Mouse (Mus musculus) small intestine, adult 2 months (tissue): ENCODE measurements around the gene Hykk. TPM values are rescaled to one million over a fixed set of nuclear protein-coding genes. Genes with fewer than 3 reads are reported as not detected.

Experiments
- H3K27ac ChIP-seq: fragments of 200-500 bp; 2 replicates; pipeline ENCODE4 v1.5.1; 2012; ENCODE audit warnings: low read depth, low read length, control low read depth, inconsistent platforms; ENCODE audit not compliant: insufficient read depth
- H3K27me3 ChIP-seq: fragments of 200-500 bp; 2 replicates; pipeline ENCODE4 v1.6.1; 2012; ENCODE audit warnings: mild to moderate bottlenecking, moderate library complexity, low read length, inconsistent platforms; ENCODE audit not compliant: control insufficient read depth, insufficient read depth
- H3K36me3 ChIP-seq: fragments of 200-500 bp; 2 replicates; pipeline ENCODE4 v1.6.1; 2012; ENCODE audit warnings: mild to moderate bottlenecking, low read length, control low read depth, inconsistent platforms; ENCODE audit not compliant: control insufficient read depth, insufficient read depth
- H3K4me1 ChIP-seq: fragments of 200-500 bp; 2 replicates; pipeline ENCODE4 v1.6.1; 2012; ENCODE audit warnings: low read length, inconsistent platforms, mixed read lengths; ENCODE audit not compliant: control insufficient read depth, insufficient read depth, insufficient read length
- H3K4me3 ChIP-seq: fragments of 200-500 bp; 2 replicates; pipeline ENCODE4 v1.5.1; 2012; ENCODE audit warnings: low read depth, mild to moderate bottlenecking, control low read depth, inconsistent platforms, low read length, moderate library complexity
- CTCF ChIP-seq: fragments of 200-500 bp; IDR thresholded peaks from 2 replicates; pipeline ENCODE4 v1.5.1; 2012; ENCODE audit warnings: low read depth, mild to moderate bottlenecking, control low read depth, inconsistent platforms, low read length, moderate library complexity, mixed read lengths; ENCODE audit not compliant: insufficient replicate concordance, insufficient read length; ENCODE audit errors: extremely low read depth
- POLR2A ChIP-seq: fragments of 200-500 bp; IDR thresholded peaks from 2 replicates; pipeline ENCODE4 v1.6.1; 2012; ENCODE audit warnings: low read depth, mild to moderate bottlenecking, control low read depth, inconsistent platforms, low read length, moderate library complexity
- whole genome bisulfite sequencing: fragments of 180-500 bp; shearing (Covaris S2); methylation state at CpG from one replicate; pipeline ENCODE4 v1.1.7; 2018; 5-methylcytosine and 5-hydroxymethylcytosine counted together
- polyA plus RNA-seq: library from polyadenylated mRNA; depleted of rRNA; stranded (reverse); fragments of >200 nt; gene quantifications from 2 replicates; pipeline ENCODE4 v1.2.3, GENCODE M21; 2012

The Hykk gene
- polyA plus RNA-seq, 1 experiment = 0.30 TPM

DNA sequence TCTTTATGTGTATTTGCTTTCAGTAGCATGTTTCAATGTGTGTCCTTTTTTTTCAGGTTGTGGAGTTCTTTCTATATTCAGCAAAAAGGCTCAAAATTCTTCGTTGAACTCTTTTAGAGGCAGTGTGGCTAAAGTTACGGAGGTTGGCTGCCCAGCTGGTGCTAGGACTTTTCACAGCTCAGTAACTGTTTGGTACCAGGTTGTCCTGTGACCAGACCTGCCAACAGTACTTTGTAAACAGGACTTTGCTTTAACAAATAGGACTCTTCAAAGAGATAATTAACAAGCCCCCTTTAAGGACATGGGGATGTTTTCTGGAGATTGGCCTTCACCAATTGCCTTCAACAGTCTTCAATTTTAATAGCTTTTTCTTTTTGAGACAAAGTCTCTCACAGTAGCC, 1.1 kb downstream of the Hykk start:
- peaks cover 13% of the 10 kb centered on the region for H3K4me1 ChIP-seq
- H3K27me3 ChIP-seq = no peaks in the 10 kb centered on the region
- H3K36me3 ChIP-seq = no peaks in the 10 kb centered on the region
- H3K4me3 ChIP-seq = no peak overlapping the region
- TF ChIP-seq POLR2A (no peak), CTCF (no peak)
- WGBS = 68% methylated on average over 2 of the region's 2 CpGs
- H3K27ac ChIP-seq = no peak overlapping the region

DNA sequence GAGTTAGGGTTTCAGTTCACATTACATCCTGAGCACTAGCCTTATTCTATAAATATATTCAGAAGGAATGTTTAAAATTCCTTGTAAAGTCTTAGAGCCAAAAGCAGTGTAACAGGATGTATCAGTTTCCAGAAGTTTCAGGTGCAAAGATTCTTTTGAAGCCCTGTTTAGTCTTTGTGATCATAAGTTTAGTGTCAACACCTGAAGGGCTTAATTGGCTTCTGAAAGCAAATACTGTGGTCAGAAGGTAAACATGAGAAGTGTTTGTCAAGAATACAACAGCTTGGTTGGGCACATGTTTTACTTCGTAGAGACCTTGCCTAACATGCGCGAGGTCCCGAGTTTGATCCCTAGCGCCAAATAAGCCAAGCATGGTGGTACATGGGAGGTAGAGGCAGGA, 1.7 kb downstream of the Hykk start:
- Histone ChIP-seq H3K27ac (no peak overlapping the region), H3K27me3 (no peaks in the 10 kb centered on the region), H3K4me1 (peaks cover 13% of the 10 kb centered on the region), H3K36me3 (no peaks in the 10 kb centered on the region), H3K4me3 (no peak overlapping the region)
- 85% methylated on average over 5 of the region's 5 CpGs for WGBS
- no peak for TF ChIP-seq CTCF
- TF ChIP-seq POLR2A = no peak

- H3K36me3 ChIP-seq = no peaks in the 10 kb centered on the region
- 16% methylated on average over 4 of the region's 4 CpGs for WGBS
- TF ChIP-seq CTCF = no peak
- TF ChIP-seq POLR2A = no peak
- H3K4me3 ChIP-seq = no peak overlapping the region
- peaks cover 13% of the 10 kb centered on the region for H3K4me1 ChIP-seq
- no peaks in the 10 kb centered on the region for H3K27me3 ChIP-seq
- H3K27ac ChIP-seq = no peak overlapping the region
Observed at GRCm38 (mm10) chr9:54919946-54920345, 2.9 kb downstream of the Hykk start.

GRCm38 (mm10) chr9:54930741-54931140, 13.7 kb downstream of the Hykk start:
- H3K27ac ChIP-seq = no peak overlapping the region
- 51% methylated on average over 1 of the region's 1 CpGs for WGBS

DNA sequence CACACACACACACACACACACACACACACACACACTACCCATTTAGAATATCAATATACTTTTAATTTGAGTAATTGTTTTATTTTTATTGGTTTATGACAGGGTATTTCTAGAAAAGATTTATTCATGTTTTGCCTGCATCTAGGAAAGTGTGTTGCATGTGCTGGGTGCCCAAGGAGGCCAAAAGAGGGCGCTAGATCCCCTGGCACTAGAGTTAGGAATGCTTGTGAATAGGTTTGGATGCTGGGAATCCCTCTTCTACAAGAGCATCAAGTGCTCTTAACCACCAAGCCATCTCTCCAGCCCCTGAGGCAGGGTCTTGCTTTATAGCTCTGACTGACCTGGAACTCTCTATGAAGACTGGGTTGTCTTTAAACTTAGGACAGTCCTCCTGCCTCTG, 14.7 kb downstream of the Hykk start:
- no peak overlapping the region for H3K27ac ChIP-seq
- 32% methylated on average over 1 of the region's 1 CpGs for WGBS

More at GRCm38 (mm10) chr9:54930741-54931140, 13.7 kb downstream of the Hykk start:
- no peaks in the 10 kb centered on the region for H3K36me3 ChIP-seq
- TF ChIP-seq POLR2A (no peak), CTCF (no peak)
- H3K4me1 ChIP-seq = 0 out of 2 replicates have a peak, but pooled peaks cover 2% of the 10 kb centered on the region
- H3K27me3 ChIP-seq = no peaks in the 10 kb centered on the region; the same call in 1 of the 2 replicates
- H3K4me3 ChIP-seq = no peak overlapping the region

GRCm38 (mm10) chr9:54932379-54932778, 15.3 kb downstream of the Hykk start:
- no peak for TF ChIP-seq POLR2A
- no peak for TF ChIP-seq CTCF
- 58% methylated on average over 2 of the region's 2 CpGs for WGBS
- Histone ChIP-seq H3K4me1 (0 out of 2 replicates have a peak, but pooled peaks cover 2% of the 10 kb centered on the region), H3K4me3 (no peak overlapping the region), H3K27me3 (no peaks in the 10 kb centered on the region; the same call in 1 of the 2 replicates), H3K27ac (no peak overlapping the region), H3K36me3 (no peaks in the 10 kb centered on the region)

More for the DNA sequence above, 14.7 kb downstream of the Hykk start:
- Histone ChIP-seq H3K4me3 (no peak overlapping the region), H3K4me1 (0 out of 2 replicates have a peak, but pooled peaks cover 2% of the 10 kb centered on the region), H3K27me3 (no peaks in the 10 kb centered on the region; the same call in 1 of the 2 replicates), H3K36me3 (no peaks in the 10 kb centered on the region)
- TF ChIP-seq POLR2A (no peak), CTCF (peak; percentile 45; the same call in 1 of the 2 replicates)

DNA sequence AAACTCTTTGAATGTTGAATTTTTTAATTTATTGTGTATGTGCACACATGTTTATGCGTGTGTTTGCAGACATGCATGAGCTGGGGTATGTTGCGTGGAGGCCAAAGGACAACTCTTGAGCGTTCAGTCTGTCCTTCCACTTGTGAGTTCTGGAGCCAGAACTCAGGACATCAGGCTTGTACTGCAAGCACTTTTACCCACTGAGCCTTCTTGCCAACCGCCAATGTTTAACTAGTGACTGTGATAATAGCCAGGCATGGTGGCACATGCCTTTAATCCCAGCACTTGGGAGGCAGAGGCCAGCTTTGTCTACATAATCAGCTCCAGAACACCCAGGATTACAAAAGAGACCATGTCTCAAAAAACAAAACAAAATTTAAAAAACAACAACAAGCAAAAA, 25.0 kb downstream of the Hykk start:
- no peak overlapping the region for H3K27ac ChIP-seq
- H3K36me3 ChIP-seq = no peaks in the 10 kb centered on the region
- H3K4me3 ChIP-seq = no peak overlapping the region
- TF ChIP-seq POLR2A = no peak
- TF ChIP-seq CTCF = no peak
- no peaks in the 10 kb centered on the region for H3K4me1 ChIP-seq
- no peaks in the 10 kb centered on the region for H3K27me3 ChIP-seq
- WGBS = 88% methylated on average over 4 of the region's 4 CpGs
